Mouse (Mus musculus) effector memory CD4-positive, alpha-beta T cell, adult 5 months (primary cell): ENCODE measurements around the gene Slco2b1. TPM values are rescaled to one million over a fixed set of nuclear protein-coding genes. Genes with fewer than 3 reads are reported as not detected.

Experiments used
- polyA plus RNA-seq: library from polyadenylated mRNA; unstranded; fragments of 100-300 nt; shearing (Covaris generic); gene quantifications from one replicate; pipeline ENCODE4 v1.2.1, GENCODE M21; 2017

The Slco2b1 gene
- not detected for polyA plus RNA-seq

GRCm38 (mm10) chr7:99711166-99711565 is at the start of gene Slco2b1:
Gene Slco2b1 (minus strand): TSS chr7:99711340.

DNA sequence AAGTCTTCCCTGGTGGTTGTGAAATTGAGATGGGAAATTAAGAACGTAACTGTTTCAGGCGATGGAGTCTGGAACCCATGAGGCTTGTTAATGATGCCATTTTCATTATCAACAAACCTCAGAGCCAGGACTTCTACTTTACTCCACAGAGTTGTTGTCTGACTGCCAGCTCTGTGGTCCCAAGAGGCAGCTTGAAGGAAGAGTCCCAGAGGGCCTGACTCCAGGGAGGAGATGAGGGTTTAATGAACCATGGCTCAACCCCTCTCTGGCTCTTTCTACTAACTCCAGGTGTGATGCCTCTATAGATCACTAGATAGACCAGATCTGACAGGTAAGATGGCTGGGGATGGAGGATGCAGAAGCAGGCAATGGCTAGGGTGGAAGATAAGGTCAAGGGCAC is 18.8 kb upstream of the Slco2b1 start, which contains the start of gene Olfr520:
Gene Olfr520, plus strand, starts transcription at position 301 of the 400 bp plus-strand sequence.

DNA sequence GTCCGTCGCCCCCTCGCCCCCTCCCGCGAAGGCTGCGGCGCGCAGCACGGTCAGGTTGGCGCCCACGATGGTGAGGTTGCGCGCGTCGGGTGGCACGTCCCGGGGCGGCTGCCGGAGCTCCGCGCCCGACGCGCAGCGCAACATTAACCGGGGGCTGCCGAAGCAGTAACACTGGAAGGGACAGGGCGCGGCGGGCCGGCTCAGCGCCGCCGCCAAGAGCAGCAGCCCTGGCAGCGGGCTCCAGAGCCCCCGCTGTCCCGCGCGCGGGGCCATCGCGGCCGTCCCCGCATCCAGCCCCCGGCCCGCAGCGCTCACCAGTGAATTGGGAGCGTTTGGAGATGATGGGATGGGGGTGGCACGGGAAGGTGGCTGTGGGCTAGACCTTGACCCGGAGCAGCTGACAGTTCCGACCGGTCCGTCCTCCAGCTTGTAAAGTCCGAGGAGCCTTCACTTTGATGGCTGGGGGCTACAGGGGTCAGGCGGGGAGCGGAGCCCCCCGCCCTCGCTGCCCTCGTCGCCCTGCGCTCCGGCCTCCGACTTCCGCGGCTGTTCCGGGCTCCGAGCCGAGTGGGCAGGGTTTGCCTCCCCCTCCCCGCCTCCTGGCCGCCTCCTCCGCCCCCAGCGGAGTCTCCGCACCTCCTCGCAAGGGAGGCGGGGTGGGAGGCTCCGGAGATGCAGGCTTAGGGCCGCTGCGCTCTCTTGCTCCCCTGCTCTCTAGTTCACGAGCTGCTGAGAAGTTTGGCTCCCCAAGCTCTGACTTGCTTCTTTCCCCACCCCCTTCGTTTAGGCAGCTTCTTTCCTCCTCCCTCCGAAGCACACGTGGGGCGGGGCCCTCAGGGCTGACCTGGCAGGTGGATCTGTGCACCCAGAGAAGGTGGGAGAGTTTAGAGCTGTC is 84.5 kb downstream of the Slco2b1 start, which contains the start of gene Tpbgl:
Gene Tpbgl, minus strand, starts transcription at position 728 of the 895 bp plus-strand sequence.

Other genes with a start within 250 kb of the Slco2b1 start
- gene Klhl35, start 245.3 kb downstream of the Slco2b1 start, polyA plus RNA-seq, result 1.3 TPM
- gene Rps3, start 227.6 kb downstream of the Slco2b1 start, polyA plus RNA-seq, result 1,336 TPM
- 17.9 TPM for gene Arrb1, start 175.9 kb downstream of the Slco2b1 start, polyA plus RNA-seq
- gene Tpbgl, start 84.2 kb downstream of the Slco2b1 start, polyA plus RNA-seq, result 0.85 TPM
- gene Olfr520, start 18.9 kb upstream of the Slco2b1 start, polyA plus RNA-seq, result not detected
- not detected for gene Olfr521, start 52.2 kb upstream of the Slco2b1 start, polyA plus RNA-seq
- gene Neu3, start 117.1 kb upstream of the Slco2b1 start, polyA plus RNA-seq, result 4.3 TPM
- not detected for gene Xrra1, start 147.8 kb upstream of the Slco2b1 start, polyA plus RNA-seq
- 237 TPM for gene Spcs2, start 152.1 kb upstream of the Slco2b1 start, polyA plus RNA-seq